In the genomic region with DNA sequence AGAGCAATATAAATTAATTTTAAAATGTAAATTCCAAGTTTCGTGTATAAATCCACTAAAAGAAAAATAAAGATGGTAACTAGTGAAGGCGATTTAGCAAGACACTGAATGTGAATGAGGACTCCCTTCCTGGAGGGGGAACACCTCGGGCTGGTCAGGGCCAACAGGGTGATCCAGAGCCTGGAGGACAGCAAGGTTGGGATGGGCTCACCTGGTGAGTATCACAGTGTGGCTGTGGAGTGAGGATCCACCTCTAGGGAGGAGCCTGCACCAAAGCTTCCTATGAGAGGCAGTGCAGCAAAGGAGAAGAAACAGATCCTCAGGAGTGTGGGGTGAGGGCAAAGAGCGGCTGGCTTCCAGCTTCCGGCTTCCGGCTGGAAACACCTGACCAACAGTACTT, we compare ENCODE assay signal across 33 mouse cellular contexts. TPM values are rescaled to one million over a fixed set of nuclear protein-coding genes. Genes with fewer than 3 reads are reported as not detected.
DNase-seq lines count a peak whose midpoint lies in the region; ATAC-seq and TF ChIP-seq lines count a peak whose summit lies in the region.
"Had no signal": no experiment of that assay in that cellular context is flagged by ENCODE, and none has a peak within 500 bp of the region (broad histone marks: within the 10 kb centered on the region; RNA-seq: fewer than 3 reads in every experiment).

No protein-coding gene starts in this region.

- TF ChIP-seq POLR2A in cerebellum, adult 2 months (IDR thresholded peaks at IDR 0.05; ENCODE audit: borderline replicate concordance, insufficient read depth, low read length) = no peak

- no peaks in the 10 kb centered on the region; the same call in 1 of the 2 replicates for H3K27me3 ChIP-seq in cerebellum, adult 2 months (ENCODE audit: control insufficient read depth, insufficient read depth, low read length)
- no peaks in the 10 kb centered on the region for H3K27me3 ChIP-seq in kidney, embryonic 16.5 days (ENCODE audit: insufficient read depth, low read length)
- H3K27me3 ChIP-seq in kidney, embryonic 15.5 days = no peaks in the 10 kb centered on the region
- no peaks in the 10 kb centered on the region for H3K27me3 ChIP-seq in neural tube, embryonic 11.5 days (ENCODE audit: control insufficient read depth, insufficient read depth, low read length)
- H3K27me3 ChIP-seq: CH12.LX; embryonic facial prominence, embryonic 12.5 days; lung, embryonic 15.5 days; neural tube, embryonic 15.5 days had no signal

- peaks cover 3% of the 10 kb centered on the region for H3K4me1 ChIP-seq in cerebellum, adult 2 months (ENCODE audit: control insufficient read depth, insufficient read depth, low read length)
- peaks cover 8% of the 10 kb centered on the region; the same call in 1 of the 2 replicates for H3K4me1 ChIP-seq in kidney, embryonic 16.5 days (ENCODE audit: insufficient read depth, low read length)
- H3K4me1 ChIP-seq in kidney, embryonic 15.5 days = peaks cover 7% of the 10 kb centered on the region
- no peaks in the 10 kb centered on the region for H3K4me1 ChIP-seq in neural tube, embryonic 11.5 days (ENCODE audit: control insufficient read depth, insufficient read depth, low read length)
- H3K4me1 ChIP-seq: lung, embryonic 15.5 days; neural tube, embryonic 15.5 days had no signal

- DNase-seq in cerebellum, postnatal 10 days = peak; percentile 5 to 7
- DNase-seq in cerebellum, adult 2 months = no peak
- peak; percentile 37 for DNase-seq in heart, adult 11 months
- no peak for DNase-seq in heart, adult 8-10 months (ENCODE audit: low spot score)
- no peak for DNase-seq in neural tube, embryonic 11.5 days (ENCODE audit: low spot score)
- no peak for DNase-seq in neural tube, embryonic 10.5 days (ENCODE audit: extremely low spot score, low spot score)
- DNase-seq: adrenal gland, adult 2 months; adrenal gland, postnatal 36 days; cerebellum, adult 18-20 months; cerebellum, postnatal 25 days; gastrocnemius, postnatal 10 days; heart, postnatal 36 days; kidney, adult 11 months; kidney, postnatal 36 days; retina, postnatal 1 day; right cerebral cortex, postnatal 14 days; thymus, adult 18-20 months; thymus, postnatal 25 days had no signal

- TF ChIP-seq CTCF in cerebellum, adult 2 months (IDR thresholded peaks at IDR 0.05; ENCODE audit: borderline replicate concordance, insufficient read depth, low read depth, low read length) = no peak

- no peaks in the 10 kb centered on the region for H3K36me3 ChIP-seq in kidney, embryonic 16.5 days (ENCODE audit: insufficient read depth, low read length)
- H3K36me3 ChIP-seq in kidney, embryonic 15.5 days = no peaks in the 10 kb centered on the region
- no peaks in the 10 kb centered on the region for H3K36me3 ChIP-seq in neural tube, embryonic 11.5 days (ENCODE audit: control insufficient read depth, insufficient read depth, low read length)
- H3K36me3 ChIP-seq: embryonic facial prominence, embryonic 12.5 days; limb, embryonic 13.5 days; lung, embryonic 15.5 days; neural tube, embryonic 15.5 days had no signal

- ATAC-seq in kidney, embryonic 16.5 days (ENCODE audit: low FRiP score, low TSS enrichment) = 0 out of 2 replicates have a peak, but pooled peaks have one; percentile 39
- no peak; the same call in 1 of the 2 replicates for ATAC-seq in kidney, embryonic 15.5 days (replicated peaks; ENCODE audit: low FRiP score)
- peak; percentile 27; the same call in 1 of the 2 replicates for ATAC-seq in neural tube, embryonic 11.5 days (ENCODE audit: insufficient read depth, low FRiP score, low TSS enrichment)
- ATAC-seq: activated CD4-positive, CD25-positive, alpha-beta regulatory T cell, adult 4 months; inflammation-experienced regulatory T-cells, adult 6 months had no signal

- H3K9me3 ChIP-seq in kidney, embryonic 16.5 days (ENCODE audit: low read length) = no peaks in the 10 kb centered on the region
- no peaks in the 10 kb centered on the region for H3K9me3 ChIP-seq in kidney, embryonic 15.5 days (replicated peaks)
- no peaks in the 10 kb centered on the region for H3K9me3 ChIP-seq in neural tube, embryonic 11.5 days (ENCODE audit: control insufficient read depth, low read length)
- H3K9me3 ChIP-seq: embryonic facial prominence, embryonic 12.5 days; limb, embryonic 13.5 days; lung, embryonic 15.5 days; neural tube, embryonic 15.5 days had no signal

- H3K4me3 ChIP-seq in cerebellum, adult 2 months (replicated peaks; ENCODE audit: insufficient read depth, low read depth, low read length) = no peak overlapping the region
- H3K4me3 ChIP-seq in kidney, embryonic 16.5 days (ENCODE audit: low read length) = no peak overlapping the region
- no peak overlapping the region for H3K4me3 ChIP-seq in kidney, embryonic 15.5 days (replicated peaks)
- H3K4me3 ChIP-seq in neural tube, embryonic 11.5 days (ENCODE audit: low read depth, low read length) = no peak overlapping the region
- H3K4me3 ChIP-seq: embryonic facial prominence, embryonic 12.5 days; layer of hippocampus, adult 2 months; left cerebral cortex, adult 2 months; limb, embryonic 13.5 days; lung, embryonic 15.5 days; neural tube, embryonic 15.5 days had no signal

- H3K27ac ChIP-seq in cerebellum, adult 2 months (ENCODE audit: insufficient read depth, low read length) = no peak overlapping the region
- H3K27ac ChIP-seq in kidney, embryonic 16.5 days (ENCODE audit: low read length) = no peak overlapping the region
- no peak overlapping the region for H3K27ac ChIP-seq in kidney, embryonic 15.5 days
- no peak overlapping the region for H3K27ac ChIP-seq in neural tube, embryonic 11.5 days (ENCODE audit: low read depth, low read length)
- H3K27ac ChIP-seq: embryonic facial prominence, embryonic 12.5 days; layer of hippocampus, adult 2 months; left cerebral cortex, adult 2 months; limb, embryonic 13.5 days; lung, embryonic 15.5 days; neural tube, embryonic 15.5 days had no signal

- 92% methylated on average over 6 of the region's 6 CpGs for WGBS in cerebellum, adult 2 months
- WGBS in kidney, embryonic 16.5 days = 63% methylated on average over 6 of the region's 6 CpGs
- WGBS in kidney, embryonic 15.5 days = 76% methylated on average over 6 of the region's 6 CpGs
- WGBS in neural tube, embryonic 11.5 days = 72% methylated on average over 6 of the region's 6 CpGs

- H3K9ac ChIP-seq in kidney, embryonic 16.5 days (replicated peaks; ENCODE audit: low read length) = no peak overlapping the region
- no peak overlapping the region for H3K9ac ChIP-seq in kidney, embryonic 15.5 days
- H3K9ac ChIP-seq in neural tube, embryonic 11.5 days (ENCODE audit: low read length) = no peak overlapping the region
- H3K9ac ChIP-seq: embryonic facial prominence, embryonic 12.5 days; limb, embryonic 13.5 days; lung, embryonic 15.5 days; neural tube, embryonic 15.5 days had no signal

- H3K4me2 ChIP-seq in kidney, embryonic 16.5 days (replicated peaks; ENCODE audit: low read depth, low read length) = no peak overlapping the region
- no peak overlapping the region for H3K4me2 ChIP-seq in kidney, embryonic 15.5 days
- H3K4me2 ChIP-seq in neural tube, embryonic 11.5 days (ENCODE audit: low read depth) = no peak overlapping the region
- H3K4me2 ChIP-seq: embryonic facial prominence, embryonic 12.5 days; heart, embryonic 11.5 days; limb, embryonic 13.5 days; liver, embryonic 11.5 days; lung, embryonic 15.5 days; neural tube, embryonic 15.5 days had no signal

RNA-seq across cellular contexts. Expression of a gene that starts 40.8 kb away (rescaled TPM):
- 6.0 and 6.4 TPM in 2 replicates for polyA plus RNA-seq in cerebellum, adult 2 months (2012; rRNA removed)
- total RNA-seq in heart, adult 8-10 months (2022) = under 1 TPM; 0.22 to 0.35 (median 0.24) TPM
- polyA plus RNA-seq in kidney, embryonic 16.5 days (2015; fragmentation: Nextera tagmentation; extraction: Ambion mirVana) = 8.8 and 10.0 TPM in 2 replicates
- polyA plus RNA-seq in kidney, embryonic 15.5 days (2015; fragmentation: Nextera tagmentation; extraction: Ambion mirVana) = 8.1 and 8.5 TPM in 2 replicates
- 14.7 and 17.8 TPM in 2 replicates for polyA plus RNA-seq in neural tube, embryonic 11.5 days (2014; fragmentation: Nextera tagmentation; extraction: Ambion mirVana)
- total RNA-seq: megakaryocyte progenitor cell, adult 5-6 weeks had no signal
- polyA plus RNA-seq: activated CD4-positive, CD25-positive, alpha-beta regulatory T cell, adult 4 months; inflammation-experienced regulatory T-cells, adult 6 months; small intestine, adult 2 months had no signal

Comparison
In these comparisons a context has a peak if more than half of its experiments do, and no peak if none do; other contexts are left out.
1. DNase-seq: peak in cerebellum, postnatal 10 days (2 of 2) and heart, adult 11 months (single experiment); none in cerebellum, adult 2 months (0 of 2), heart, adult 8-10 months (single experiment), neural tube, embryonic 11.5 days (single experiment) and neural tube, embryonic 10.5 days (single experiment).